Mouse (Mus musculus) v-Abl transformed pro-B cells (cell line): ENCODE results near the gene Zmym4.

Experiments used
- in situ Hi-C, 2 experiments: fragments of 400-800 bp; cut with MboI; formaldehyde crosslinking; loops; one replicate each; pipeline ENCODE4 v1.15.1; 2025; ENCODE audit not compliant: unreplicated experiment in 2 of 2

Zmym4 gene

DNA sequence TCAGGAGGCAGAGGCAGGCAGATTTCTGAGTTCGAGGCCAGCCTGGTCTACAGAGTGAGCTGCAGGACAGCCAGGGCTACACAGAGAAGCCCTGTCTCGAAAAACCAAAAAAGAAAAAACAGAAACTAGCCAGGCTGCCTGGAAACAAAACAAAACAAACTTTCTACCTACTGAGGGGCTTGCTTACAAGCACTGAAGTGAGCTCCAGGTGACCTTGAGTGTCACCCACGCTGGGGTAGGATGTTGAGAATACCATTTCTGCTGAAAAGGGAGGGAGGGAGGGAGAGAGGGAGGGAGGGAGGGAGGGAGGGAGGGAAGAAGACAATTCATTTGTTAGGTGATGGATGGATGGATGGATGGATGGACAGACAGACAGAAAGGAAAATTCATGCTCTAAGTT lies 24.5 kb downstream of the Zmym4 start:
- in situ Hi-C loops: no loop called here

DNA sequence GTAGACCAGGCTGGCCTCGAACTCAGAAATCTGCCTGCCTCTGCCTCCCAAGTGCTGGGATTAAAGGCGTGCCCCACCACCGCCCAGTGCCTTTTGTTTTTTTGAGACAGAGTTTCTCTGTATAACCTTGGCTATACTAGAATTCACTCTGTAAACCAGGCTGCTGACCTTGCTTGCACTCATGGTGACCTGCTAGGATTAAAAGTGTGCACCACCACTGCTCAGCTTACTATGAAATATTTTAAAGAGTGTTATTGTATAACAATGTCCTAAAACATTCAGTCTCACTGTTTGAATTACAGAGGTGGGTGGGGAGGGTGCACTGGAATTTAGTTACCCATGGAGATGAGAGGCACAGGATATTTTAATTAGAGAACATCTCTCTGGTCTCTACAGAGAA lies 25.1 kb downstream of the Zmym4 start:
- in situ Hi-C loops: no loop called here

- in situ Hi-C loops: no loop called here
Observed at GRCm38 (mm10) chr4:126927701-126928100, 40.2 kb downstream of the Zmym4 start.

DNA sequence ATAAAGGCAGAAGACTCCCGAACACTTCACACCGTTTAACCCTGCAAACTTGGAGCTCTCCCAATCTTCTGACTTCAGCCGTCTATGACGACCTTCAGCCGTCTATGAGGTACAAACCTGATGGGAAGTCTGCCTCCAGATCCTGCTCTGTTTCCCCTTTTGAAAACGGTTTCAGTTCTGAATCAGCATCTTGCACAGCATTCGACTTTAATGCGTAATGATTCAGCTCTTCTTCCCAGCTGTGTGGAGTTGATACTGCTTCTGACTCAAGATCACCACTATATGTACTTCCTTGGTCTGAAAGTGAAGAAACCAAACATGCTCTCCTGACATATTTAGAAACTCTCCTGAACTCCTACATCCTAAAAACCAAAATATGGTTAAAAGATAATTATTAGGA lies 78.1 kb downstream of the Zmym4 start:
- in situ Hi-C loops: no loop called here

DNA sequence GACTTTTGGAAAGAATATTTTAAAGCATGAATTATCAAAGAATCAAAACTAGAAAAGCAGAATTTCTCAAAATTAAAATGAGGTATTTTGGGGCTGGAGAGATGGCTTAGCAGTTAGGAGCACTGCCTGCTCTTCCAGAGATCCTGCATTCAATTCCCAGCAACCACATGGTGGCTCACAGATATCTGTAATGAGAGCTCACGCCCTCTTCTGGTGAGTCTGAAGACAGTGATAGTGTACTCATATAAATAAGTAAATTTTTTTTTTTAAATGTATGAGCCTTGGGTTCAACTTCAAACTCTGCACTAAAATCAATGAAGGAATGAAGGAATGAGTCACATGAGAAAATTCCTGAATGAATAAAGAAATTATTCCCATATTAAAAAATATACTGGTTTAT lies 82.0 kb downstream of the Zmym4 start:
- in situ Hi-C loops: no loop called here

- in situ Hi-C loops: no loop called here
Observed at GRCm38 (mm10) chr4:126883602-126884001, 84.3 kb downstream of the Zmym4 start.

DNA sequence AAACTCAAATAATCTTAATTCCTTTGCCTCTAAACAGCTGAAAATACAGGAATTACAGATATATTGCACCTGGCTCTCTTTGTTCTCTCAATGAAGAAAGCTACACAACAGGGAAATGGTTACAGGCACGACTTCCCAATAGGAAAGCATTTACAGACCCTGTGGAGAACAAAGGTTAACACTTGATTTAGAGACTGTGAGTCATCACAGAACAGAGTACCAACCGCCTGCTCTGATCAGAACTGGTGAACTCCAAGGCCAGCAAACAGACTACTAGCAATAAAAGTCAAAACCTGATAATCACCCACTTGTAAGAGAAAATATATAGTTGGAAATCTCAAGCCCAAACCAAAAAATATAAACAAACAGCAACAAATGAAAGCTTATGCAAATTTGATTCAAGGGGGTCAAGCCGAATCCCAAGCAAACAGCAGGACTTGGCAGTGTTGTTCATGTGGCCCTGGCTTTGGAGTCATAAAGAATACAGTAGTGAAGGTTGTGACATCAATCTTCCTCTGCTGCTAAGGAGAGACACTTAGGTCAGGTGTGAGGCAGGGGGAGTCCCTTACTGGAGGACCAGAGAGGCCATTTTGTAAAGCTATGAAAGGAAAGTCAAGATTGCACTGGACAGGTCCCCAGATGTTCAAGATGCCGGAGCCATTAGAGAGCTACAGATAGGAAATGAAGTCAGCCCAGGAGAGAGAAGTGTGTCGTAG lies 88.2 kb downstream of the Zmym4 start:
- in situ Hi-C loops: no loop called here

GRCm38 (mm10) chr4:126872717-126873116 lies 95.2 kb downstream of the Zmym4 start:
- in situ Hi-C loops: no loop called here

DNA sequence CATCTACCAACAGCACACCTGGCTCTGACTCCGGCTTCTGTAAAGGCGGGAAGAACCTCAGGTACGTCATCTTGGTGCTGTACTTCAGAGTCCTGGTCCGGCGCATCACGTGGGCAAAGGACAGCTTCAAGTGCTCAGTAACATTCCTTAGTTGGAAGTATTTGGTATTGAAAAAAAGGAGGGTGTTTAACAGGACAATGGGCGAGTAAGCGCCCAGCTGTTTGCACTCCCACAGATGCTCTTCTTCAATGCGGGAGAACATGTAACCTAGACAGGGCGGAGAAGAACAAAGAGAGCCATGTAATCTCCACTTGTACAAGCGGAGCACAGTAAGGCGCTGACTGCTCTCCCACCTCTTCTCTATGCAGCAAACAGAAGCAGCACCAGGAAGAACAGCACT lies 99.2 kb downstream of the Zmym4 start:
- in situ Hi-C loops: no loop called here

GRCm38 (mm10) chr4:126861514-126862266 lies 106.2 kb downstream of the Zmym4 start:
- in situ Hi-C loops: no loop called here

GRCm38 (mm10) chr4:126860268-126860986 lies 107.5 kb downstream of the Zmym4 start:
- in situ Hi-C loops: no loop called here

DNA sequence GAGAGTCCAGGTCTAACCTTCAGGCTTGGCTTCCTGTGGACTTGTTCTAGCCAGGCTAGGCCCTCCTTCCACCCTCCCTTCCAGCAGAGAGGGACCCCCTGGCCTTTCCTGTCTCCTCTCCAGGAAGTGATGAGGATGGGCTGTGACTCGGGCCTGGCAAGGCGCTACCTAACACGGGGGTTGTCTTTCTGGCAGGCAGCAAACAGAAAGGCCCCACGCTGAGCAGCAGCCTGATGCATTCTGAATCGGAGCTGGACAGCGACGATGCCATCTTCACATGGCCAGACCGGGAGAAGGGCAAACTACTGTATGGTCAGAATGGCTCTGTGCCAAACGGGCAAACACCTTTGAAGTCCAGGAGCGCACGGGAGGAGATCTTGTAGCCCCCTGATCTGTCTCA lies 115.0 kb downstream of the Zmym4 start:
- in situ Hi-C loops: loop anchor here in 1 of 2 experiments (10.0 kb wide), 1 partner anchor 258 kb away; no protein-coding TSS in a partner anchor

- in situ Hi-C loops: loop anchor here in 1 of 2 experiments (10.0 kb wide), 1 partner anchor 256 kb away; no protein-coding TSS in a partner anchor
Observed at GRCm38 (mm10) chr4:126850778-126851080, 117.2 kb downstream of the Zmym4 start.

DNA sequence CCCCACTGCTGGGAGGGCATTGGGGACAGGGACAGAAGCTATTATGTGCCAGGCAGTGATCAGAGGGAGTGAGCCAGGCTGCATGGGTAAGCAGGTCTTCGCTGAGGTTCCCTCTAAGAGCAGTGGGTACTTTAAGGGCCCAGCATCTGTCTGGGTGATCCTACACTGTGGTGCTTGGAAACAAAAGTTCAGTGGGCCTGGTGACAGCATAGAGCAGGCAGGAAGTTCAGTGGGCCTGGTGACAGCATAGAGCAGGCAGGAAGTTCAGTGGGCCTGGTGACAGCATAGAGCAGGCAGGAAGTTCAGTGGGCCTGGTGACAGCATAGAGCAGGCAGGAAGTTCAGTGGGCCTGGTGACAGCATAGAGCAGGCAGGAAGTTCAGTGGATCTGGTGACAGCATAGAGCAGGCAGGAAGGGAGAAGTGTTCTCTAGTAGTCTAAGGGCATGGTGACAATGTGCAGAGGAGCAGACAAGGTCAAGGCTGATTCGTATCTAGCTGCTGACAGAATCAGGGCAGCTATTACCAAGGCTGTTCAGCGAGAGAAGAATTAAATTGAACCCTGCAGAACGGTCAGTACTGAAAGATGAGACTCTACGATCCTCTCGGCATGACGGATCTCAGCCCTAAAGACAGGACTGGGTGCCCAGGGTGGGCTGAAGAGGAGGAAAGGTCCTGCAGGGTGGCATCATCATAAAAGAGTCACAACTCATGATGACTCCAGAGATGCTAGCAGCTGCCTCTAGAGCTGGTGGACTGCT lies 117.7 kb downstream of the Zmym4 start:
- in situ Hi-C loops: loop anchor here in 1 of 2 experiments (10.0 kb wide), 1 partner anchor 255 kb away; no protein-coding TSS in a partner anchor

DNA sequence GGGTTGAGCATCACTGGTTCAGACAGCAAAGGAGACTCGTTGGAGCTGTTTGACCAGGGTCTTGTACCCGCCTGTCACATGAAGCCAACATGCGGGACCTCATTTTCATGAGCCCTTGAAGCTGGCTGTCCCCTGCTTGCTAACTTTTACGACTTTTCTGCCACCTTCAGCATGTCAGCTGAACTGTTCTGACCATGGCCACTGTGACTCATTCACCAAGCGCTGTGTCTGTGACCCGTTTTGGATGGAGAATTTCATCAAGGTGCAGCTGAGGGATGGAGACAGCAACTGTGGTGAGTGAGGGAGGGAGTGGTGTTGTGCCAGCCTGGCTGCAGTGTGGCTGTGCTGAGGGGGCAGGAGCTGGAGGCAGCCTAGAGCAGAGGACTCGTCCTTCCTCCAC lies 121.0 kb downstream of the Zmym4 start:
- in situ Hi-C loops: loop anchor here in 1 of 2 experiments (10.0 kb wide), 1 partner anchor 292 kb away; the partner anchor contains the start of gene Clspn

GRCm38 (mm10) chr4:126845664-126846063 lies 122.3 kb downstream of the Zmym4 start:
- in situ Hi-C loops: loop anchor here in 1 of 2 experiments (10.0 kb wide), 1 partner anchor 291 kb away; the partner anchor contains the start of gene Clspn

DNA sequence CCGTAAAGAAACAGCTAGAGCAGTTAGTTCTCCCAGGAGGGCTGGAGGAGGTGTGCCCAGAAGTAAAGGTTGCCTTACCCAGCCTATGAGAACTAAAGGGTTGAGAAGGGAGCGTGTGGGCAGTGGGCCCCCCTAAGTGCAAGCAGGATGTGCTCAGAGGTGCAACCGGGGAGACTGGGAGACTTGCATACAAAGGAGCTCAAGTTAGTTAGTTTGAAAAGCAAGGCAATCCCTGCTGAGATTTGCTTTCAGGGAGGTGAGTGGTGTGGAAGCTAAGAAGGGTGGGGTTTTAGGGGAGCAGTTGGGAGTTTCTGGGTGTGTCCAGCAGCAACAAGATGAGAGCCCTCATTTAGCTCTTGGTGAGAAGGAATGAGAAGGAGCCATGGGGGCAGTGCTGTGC lies 125.0 kb downstream of the Zmym4 start:
- in situ Hi-C loops: loop anchor here (5.0 to 10.0 kb wide), 4 partner anchors 96 to 288 kb away; partner anchors contain the start of gene Clspn (in 2 of the 2)

- in situ Hi-C loops: loop anchor here (5.0 to 10.0 kb wide), 4 partner anchors 94 to 286 kb away; partner anchors contain the start of gene Clspn (in 2 of the 2)
Observed at GRCm38 (mm10) chr4:126840996-126841560, 126.9 kb downstream of the Zmym4 start.

GRCm38 (mm10) chr4:126839873-126840272 lies 128.1 kb downstream of the Zmym4 start:
- in situ Hi-C loops: loop anchor here (5.0 to 10.0 kb wide), 4 partner anchors 93 to 285 kb away; partner anchors contain the start of gene Clspn (in 2 of the 2)

DNA sequence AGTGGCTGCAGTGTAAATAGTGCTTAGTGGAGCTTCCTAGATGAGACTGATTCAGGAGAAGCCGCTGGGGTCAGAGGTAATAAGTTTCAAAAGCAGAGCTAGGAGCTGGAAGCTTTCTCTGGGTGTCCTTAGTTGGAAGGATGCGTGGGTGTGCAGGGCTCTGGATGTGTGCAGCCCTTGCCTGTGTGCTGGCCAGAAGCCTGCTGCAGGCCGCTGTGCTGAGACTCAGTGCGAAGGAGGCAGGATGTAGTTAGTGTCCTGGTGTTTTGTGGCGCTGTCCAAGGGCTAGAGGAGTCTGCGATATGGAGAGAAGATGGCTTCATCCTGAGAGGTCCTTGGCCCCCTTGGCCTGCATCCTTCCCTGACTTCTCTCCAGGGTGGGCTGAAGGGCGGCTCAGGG lies 129.1 kb downstream of the Zmym4 start:
- in situ Hi-C loops: loop anchor here in 1 of 2 experiments (5.0 kb wide), 1 partner anchor 91 kb away; no protein-coding TSS in a partner anchor
